Mouse (Mus musculus) gastrocnemius, postnatal 10 days (tissue): ENCODE data around the gene 4932438H23Rik. TPM values are rescaled to one million over a fixed set of nuclear protein-coding genes. Genes with fewer than 3 reads are reported as not detected.

Experiments used
- DNase-seq: peaks from one replicate; pipeline ENCODE4 v3.0.0; 2021; ENCODE audit warnings: mixed read lengths
- long read RNA-seq, 2 experiments: library from polyadenylated mRNA; stranded (forward); transcript quantifications; one replicate each; pipeline ENCODE4 v2.0.0; 2021
- total RNA-seq, 2 experiments: library from RNA; stranded (reverse); gene quantifications; 2 replicates each; pipeline ENCODE4 v1.2.3; 2021

The 4932438H23Rik gene
- 1 to 10 TPM; 1.3 to 2.6 TPM for total RNA-seq
- long read RNA-seq, experiment 1, partial matches to known transcripts = 0 of 2 reads
- long read RNA-seq, experiment 1, other reads (novel, unspliced or antisense) = 0 of 2 reads
- long read RNA-seq, experiment 2, partial matches to known transcripts = 0 of 2 reads
- long read RNA-seq, experiment 2, other reads (novel, unspliced or antisense) = 0 of 2 reads

GRCm38 (mm10) chr16:91095022-91095421 is at the start of gene 4932438H23Rik:
TSS of gene 4932438H23Rik (minus strand) at chr16:91095122.
- no peak for DNase-seq

GRCm38 (mm10) chr16:91140991-91141630 is 46.2 kb upstream of the 4932438H23Rik start:
- DNase-seq = no peak

- DNase-seq = no peak
Observed at GRCm38 (mm10) chr16:91140457-91140856, 45.5 kb upstream of the 4932438H23Rik start.

GRCm38 (mm10) chr16:91140056-91140455 is 45.1 kb upstream of the 4932438H23Rik start:
- DNase-seq = no peak

- peak; percentile 20 for DNase-seq
Observed at GRCm38 (mm10) chr16:91139481-91139880, 44.6 kb upstream of the 4932438H23Rik start.

- DNase-seq = no peak
Observed at GRCm38 (mm10) chr16:91138736-91139135, 43.8 kb upstream of the 4932438H23Rik start.

- no peak for DNase-seq
Observed at GRCm38 (mm10) chr16:91138151-91138550, 43.2 kb upstream of the 4932438H23Rik start.

GRCm38 (mm10) chr16:91136607-91137006 is 41.7 kb upstream of the 4932438H23Rik start:
- no peak for DNase-seq

- no peak for DNase-seq
Observed at GRCm38 (mm10) chr16:91129916-91130315, 35.0 kb upstream of the 4932438H23Rik start.

GRCm38 (mm10) chr16:91128431-91128830 is 33.5 kb upstream of the 4932438H23Rik start:
- no peak for DNase-seq

GRCm38 (mm10) chr16:91126734-91127524 is 32.0 kb upstream of the 4932438H23Rik start:
- no peak for DNase-seq

- DNase-seq = no peak
Observed at GRCm38 (mm10) chr16:91124256-91124655, 29.3 kb upstream of the 4932438H23Rik start.

- no peak for DNase-seq
Observed at GRCm38 (mm10) chr16:91123821-91124220, 28.9 kb upstream of the 4932438H23Rik start.

GRCm38 (mm10) chr16:91119879-91120278 is 25.0 kb upstream of the 4932438H23Rik start:
- no peak for DNase-seq

- no peak for DNase-seq
Observed at GRCm38 (mm10) chr16:91116696-91117095, 21.8 kb upstream of the 4932438H23Rik start.

- DNase-seq = no peak
Observed at GRCm38 (mm10) chr16:91116006-91116405, 21.1 kb upstream of the 4932438H23Rik start.

GRCm38 (mm10) chr16:91110999-91111535 is 16.1 kb upstream of the 4932438H23Rik start:
- DNase-seq = no peak

- DNase-seq = no peak
Observed at GRCm38 (mm10) chr16:91107608-91108007, 12.7 kb upstream of the 4932438H23Rik start.

GRCm38 (mm10) chr16:91105481-91106051 is 10.6 kb upstream of the 4932438H23Rik start:
- DNase-seq = no peak

GRCm38 (mm10) chr16:91104821-91105480 is 10.0 kb upstream of the 4932438H23Rik start:
- DNase-seq = no peak

GRCm38 (mm10) chr16:91103386-91103785 is 8.5 kb upstream of the 4932438H23Rik start:
- no peak for DNase-seq

- no peak for DNase-seq
Observed at GRCm38 (mm10) chr16:91100484-91100883, 5.6 kb upstream of the 4932438H23Rik start.
